Mouse (Mus musculus) olfactory bulb, adult 2 months (tissue): ENCODE results near the gene Unc5b.

ENCODE experiments used
- CTCF ChIP-seq: fragments of 200-500 bp; IDR thresholded peaks from 2 replicates; pipeline ENCODE4 v1.5.1; 2012; ENCODE audit warnings: low read depth, mild to moderate bottlenecking, low read length, moderate library complexity; ENCODE audit not compliant: insufficient read depth
- POLR2A ChIP-seq: fragments of 200-500 bp; IDR thresholded peaks from 2 replicates; pipeline ENCODE4 v1.6.1; 2012; ENCODE audit warnings: mild to moderate bottlenecking, low read depth, low read length, moderate library complexity; ENCODE audit not compliant: insufficient read depth

GRCm38 (mm10) chr10:60794792-60795191 is 36.6 kb downstream of the Unc5b start:
- TF ChIP-seq CTCF: no peak
- no peak for TF ChIP-seq POLR2A
